1 mouse cellular context compared by ENCODE assay signal in genomic region chr11:120509940-120510339, GRCm38 (mm10).
TF ChIP-seq lines count a peak whose summit lies in the region.

No protein-coding gene starts in this region.

TF ChIP-seq in MEL, 35 proteins besides CTCF, POLR2A, EP300 and RAD21:
- TF ChIP-seq MAX (IDR thresholded peaks at IDR 0.05; ENCODE audit: low read length), result no peak
- TF ChIP-seq ZC3H11A (IDR thresholded peaks at IDR 0.05; ENCODE audit: low read depth, low read length), result 0 out of 2 replicates have a peak, but pooled peaks have one; percentile 11
- TF ChIP-seq MYB (IDR thresholded peaks at IDR 0.05; ENCODE audit: low read depth, low read length), result 0 out of 2 replicates have a peak, but pooled peaks have one; percentile 27
- TF ChIP-seq ELF1 (IDR thresholded peaks at IDR 0.05; ENCODE audit: low read depth, low read length), result peak; percentile 25
- no peak for TF ChIP-seq TAL1 (IDR thresholded peaks at IDR 0.05; ENCODE audit: low read length)
- peak; percentile 38; the same call in 1 of the 2 replicates for TF ChIP-seq ZMIZ1 (IDR thresholded peaks at IDR 0.05; ENCODE audit: low read depth, low read length)
- peak; percentile 8; the same call in 1 of the 2 replicates for TF ChIP-seq SIN3A (IDR thresholded peaks at IDR 0.05; ENCODE audit: low read length)
- TF ChIP-seq NELFE (IDR thresholded peaks at IDR 0.05; ENCODE audit: low read depth, low read length), result peak; percentile 25
